Mouse (Mus musculus) skeletal muscle tissue, adult 2 months (tissue): ENCODE data around the gene Becn1.
A peak's percentile ranks its signal among the peaks of the same experiment; 100 is the strongest.

ENCODE experiments used
- DNase-seq: peaks from one replicate; pipeline ENCODE4 v3.0.0-alpha.2; 2012; ENCODE audit warnings: low read depth, low spot score

Gene Becn1

DNA sequence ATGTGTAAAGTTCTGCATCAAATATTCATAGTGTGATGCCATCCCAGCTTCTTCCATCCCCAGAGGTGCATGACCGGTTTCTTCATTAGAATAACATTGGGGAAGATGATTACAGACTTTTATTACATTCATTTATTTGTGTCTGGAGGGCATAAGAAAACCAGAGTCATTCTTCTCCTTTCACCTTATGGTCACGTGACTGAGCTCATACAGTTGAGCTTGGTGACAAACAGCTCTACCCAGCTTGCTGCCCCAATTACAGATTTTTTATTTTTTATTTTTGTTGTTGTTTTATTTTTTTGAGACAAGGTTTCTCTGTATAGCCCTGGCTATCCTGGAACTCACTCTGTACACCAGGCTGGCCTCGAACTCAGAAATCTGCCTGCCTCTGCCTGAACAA is 29.6 kb downstream of the Becn1 start:
- DNase-seq: no peak

- no peak for DNase-seq
Observed at GRCm38 (mm10) chr11:101269577-101270116, 32.4 kb downstream of the Becn1 start.

GRCm38 (mm10) chr11:101265906-101266305 is 36.2 kb downstream of the Becn1 start:
- no peak for DNase-seq

DNA sequence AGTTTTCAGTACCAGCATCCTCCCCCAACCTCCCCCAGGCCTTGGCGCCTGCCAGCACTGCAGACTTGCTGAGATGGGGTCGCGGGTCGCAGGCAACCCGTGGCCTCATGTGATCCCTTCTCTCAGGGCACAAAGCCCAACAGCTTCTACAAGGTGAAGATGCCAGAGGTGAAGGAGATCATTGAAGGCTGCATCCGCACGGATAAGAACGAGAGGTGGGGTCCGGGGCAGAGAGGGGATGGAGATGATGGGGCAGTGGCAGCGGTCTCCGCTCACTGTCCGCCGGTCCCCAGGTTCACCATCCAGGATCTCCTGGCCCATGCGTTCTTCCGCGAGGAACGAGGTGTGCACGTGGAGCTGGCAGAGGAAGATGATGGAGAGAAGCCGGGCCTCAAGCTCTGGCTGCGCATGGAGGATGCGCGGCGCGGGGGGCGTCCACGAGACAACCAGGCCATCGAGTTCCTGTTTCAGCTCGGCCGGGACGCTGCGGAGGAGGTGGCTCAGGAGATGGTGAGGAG is 37.1 kb downstream of the Becn1 start:
- no peak for DNase-seq

DNA sequence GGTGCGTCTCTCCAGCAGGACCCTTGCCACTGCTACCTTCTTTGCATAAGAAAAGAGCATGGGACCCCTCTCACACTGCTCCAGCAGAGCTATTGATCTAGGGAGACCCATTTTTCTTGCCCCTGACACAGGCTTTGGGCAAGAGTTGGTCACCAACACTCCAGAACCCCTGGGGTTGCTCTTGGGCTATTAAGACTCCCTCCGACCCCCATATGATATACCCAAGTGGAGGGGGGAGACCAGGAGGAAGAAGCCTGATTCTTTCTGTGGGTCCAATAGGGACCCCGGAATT is 38.2 kb downstream of the Becn1 start:
- no peak for DNase-seq

DNA sequence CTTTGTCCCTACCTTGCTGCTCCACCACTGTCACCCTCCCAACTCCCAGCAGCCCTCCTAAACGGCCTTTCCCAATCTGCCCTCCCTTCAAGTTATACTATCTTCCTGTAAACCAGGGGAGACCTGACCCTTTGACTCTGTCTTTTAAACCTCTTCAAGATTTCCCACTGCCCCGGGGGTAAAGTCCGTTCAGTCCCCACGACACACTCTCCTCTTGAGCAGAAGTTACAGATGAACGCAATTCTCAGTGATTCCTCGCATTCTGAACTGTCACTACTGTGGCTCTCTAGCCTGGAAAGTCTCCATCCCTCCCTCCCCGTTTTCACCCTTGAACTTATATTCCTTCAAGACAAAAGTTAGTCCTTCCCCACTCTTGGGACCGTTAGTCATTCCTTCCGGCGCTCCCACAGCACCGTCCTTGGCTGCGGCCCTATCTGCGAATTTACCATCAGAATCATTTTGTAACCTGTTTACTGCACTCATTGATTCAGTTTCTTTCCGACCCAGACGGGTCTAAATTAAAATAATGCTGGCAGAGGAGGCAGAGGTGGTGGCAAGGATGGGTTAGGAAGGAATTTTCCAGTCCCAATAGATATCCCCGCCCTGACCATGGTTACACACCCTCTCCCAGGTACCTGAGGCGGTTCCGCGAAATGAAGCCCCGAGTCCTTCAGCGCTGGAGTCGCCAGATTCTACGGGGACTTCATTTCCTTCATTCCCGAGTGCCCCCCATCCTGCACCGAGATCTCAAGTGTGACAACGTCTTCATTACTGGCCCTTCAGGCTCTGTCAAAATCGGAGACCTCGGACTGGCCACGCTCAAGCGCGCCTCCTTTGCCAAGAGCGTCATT is 38.7 kb downstream of the Becn1 start:
- DNase-seq: no peak

- no peak for DNase-seq
Observed at GRCm38 (mm10) chr11:101262272-101262967, 39.7 kb downstream of the Becn1 start.

DNA sequence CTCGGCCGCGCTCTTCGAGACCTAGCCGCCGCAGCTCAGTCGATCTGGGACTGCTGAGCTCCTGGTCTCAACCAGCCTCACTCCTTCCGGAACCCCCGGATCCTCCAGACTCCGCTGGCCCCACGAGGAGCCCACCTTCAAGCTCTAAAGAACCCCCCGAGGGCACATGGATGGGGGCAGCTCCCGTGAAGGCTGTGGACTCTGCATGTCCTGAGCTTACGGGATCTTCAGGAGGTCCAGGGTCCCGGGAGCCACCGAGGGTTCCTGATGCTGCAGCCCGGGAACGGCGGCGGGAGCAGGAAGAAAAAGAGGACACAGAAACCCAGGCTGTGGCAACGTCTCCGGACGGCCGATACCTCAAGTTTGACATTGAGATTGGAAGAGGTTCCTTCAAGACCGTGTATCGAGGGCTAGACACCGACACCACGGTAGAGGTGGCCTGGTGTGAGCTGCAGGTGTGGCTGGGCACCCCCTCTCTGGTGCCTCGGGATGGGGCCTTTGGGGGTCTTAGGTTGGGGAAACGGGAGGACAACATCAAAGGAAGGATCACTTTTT is 41.2 kb downstream of the Becn1 start:
- no peak for DNase-seq

DNA sequence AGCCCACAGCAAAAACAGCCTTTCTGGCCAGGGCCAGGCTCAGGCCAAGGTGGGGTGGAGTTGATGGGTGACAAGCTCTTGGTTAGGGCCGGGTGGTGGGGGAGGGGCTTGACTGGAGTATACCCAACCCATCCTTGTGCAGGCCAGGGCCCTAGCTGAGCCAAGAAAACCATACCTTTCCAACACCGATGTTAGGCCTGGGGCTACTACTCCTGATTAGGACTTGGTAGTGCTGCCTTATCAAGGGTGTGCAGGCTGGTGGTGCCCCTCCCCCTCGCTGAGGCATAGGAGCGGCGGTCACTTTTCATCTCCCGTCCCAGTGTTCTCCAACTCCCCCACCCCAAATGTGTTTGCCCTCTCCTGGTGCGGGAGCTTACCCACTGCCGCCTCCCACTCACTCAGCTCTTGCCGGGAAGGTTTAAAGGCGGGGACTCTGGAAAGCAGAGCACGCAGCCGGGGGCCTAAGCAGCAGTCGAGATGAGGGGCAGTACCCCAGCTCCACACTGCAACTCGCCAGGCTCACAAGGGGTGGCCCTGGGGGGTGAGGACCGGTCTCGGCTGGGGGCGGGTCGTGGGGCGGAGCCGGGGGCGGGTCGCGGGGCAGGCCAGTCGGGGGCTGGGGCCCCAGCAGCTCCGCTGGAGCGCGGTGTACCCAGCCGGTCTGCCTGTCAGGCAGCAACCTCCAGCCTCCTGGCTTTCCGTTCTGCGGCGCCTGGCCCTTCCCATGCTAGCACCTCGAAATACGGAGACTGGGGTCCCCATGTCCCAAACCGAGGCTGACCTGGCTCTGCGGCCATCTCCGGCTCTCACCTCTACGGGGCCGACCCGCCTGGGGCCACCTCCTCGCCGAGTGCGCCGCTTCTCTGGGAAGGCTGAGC is 41.9 kb downstream of the Becn1 start, which contains the start of gene Wnk4:
TSS of gene Wnk4 (plus strand) at position 620 of the 878 bp plus-strand sequence.
- DNase-seq: no peak

DNA sequence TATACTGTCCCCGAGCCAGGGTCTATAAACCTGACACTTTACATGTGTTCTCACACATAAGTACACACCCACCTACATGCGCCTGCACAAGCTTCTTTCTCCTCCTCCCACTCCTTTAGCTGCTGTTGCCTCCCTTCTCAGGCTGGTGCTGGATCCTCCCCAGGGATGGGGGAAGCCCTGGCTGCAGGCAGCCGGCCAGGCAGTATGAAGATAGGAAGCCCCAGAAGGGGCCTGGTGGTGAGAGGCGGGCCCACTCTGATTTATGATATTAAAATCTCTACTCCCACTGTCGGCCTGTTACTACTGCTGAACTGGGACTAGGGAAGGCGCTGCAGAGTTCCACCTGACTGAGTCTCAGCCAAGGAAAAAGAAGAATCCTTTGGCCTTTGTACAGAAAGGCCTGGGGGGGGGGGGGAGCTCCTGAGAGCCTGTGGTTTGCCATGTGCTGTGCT is 42.8 kb downstream of the Becn1 start:
- DNase-seq: no peak

- DNase-seq: no peak
Observed at GRCm38 (mm10) chr11:101255826-101256775, 46.0 kb downstream of the Becn1 start.

GRCm38 (mm10) chr11:101253613-101254389 is 48.3 kb downstream of the Becn1 start, which contains the start of gene Vps25:
Gene Vps25 (plus strand): TSS chr11:101253707.
- DNase-seq: peak; percentile 63

- no peak for DNase-seq
Observed at GRCm38 (mm10) chr11:101252941-101253340, 49.1 kb downstream of the Becn1 start.

DNA sequence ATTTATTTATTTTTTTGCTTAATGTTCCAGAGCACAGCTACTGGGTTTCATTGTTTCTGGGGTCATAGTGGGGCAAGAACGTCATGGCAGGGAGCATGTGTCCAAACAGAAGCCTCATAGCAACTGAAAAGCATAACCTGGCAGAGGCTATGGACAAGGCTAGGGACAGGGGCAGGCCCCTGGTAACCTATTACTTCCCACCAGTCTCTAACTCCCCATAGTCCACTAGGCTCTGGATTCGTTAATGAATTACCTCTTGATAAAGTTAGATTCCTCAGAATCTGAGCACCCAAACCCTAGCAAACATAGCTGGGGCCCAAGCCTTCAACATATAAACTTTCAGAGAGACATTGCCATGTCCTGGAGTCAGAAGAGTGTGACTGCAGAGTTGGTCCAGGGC is 51.1 kb downstream of the Becn1 start:
- no peak for DNase-seq

DNA sequence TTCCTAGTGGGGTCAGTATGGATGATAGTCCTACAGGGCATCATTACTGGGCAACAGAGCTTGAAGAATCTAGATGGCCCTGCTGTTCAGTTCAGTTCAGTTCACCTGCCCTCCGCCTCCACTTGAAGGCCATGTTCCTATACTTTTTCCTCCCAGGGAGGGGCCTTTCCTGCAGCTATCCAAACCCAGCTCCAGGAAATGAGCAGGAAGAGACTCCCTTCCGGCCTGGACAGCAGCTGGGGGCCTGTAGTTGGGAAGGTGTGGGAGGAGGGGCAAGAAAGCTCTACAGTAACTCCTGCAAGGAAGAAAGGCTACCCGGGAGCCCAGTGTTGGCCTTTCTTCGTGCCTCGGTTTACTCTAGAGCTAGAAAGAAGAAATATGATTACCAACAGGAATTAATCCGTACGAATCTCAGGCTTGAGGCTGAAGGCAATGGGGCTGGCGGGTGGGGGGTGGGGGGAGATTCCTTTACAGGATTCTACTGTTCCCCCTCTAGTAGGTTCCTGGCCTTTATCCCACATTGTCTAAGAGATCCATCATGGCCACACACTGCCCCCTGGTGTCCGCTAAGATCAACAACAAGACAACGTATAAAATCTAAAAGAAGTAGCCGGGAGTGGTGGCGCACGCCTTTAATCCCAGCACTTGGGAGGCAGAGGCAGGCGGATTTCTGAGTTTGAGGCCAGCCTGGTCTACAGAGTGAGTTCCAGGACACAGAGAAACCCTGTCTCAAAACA is 53.7 kb downstream of the Becn1 start:
- DNase-seq: no peak

- DNase-seq: no peak
Observed at GRCm38 (mm10) chr11:101247521-101248030, 54.5 kb downstream of the Becn1 start.

- DNase-seq: no peak
Observed at GRCm38 (mm10) chr11:101246702-101247012, 55.4 kb downstream of the Becn1 start.
